Mouse (Mus musculus) lung, postnatal 10 days (tissue): ENCODE results near the gene Shisal2a.
A peak's percentile ranks its signal among the peaks of the same experiment; 100 is the strongest.
"Not testable (repeated sequence)": the region's sequence is repeated elsewhere in the genome, so short reads cannot be mapped to it uniquely, and the experiment has no call there.

Source experiments
- DNase-seq: peaks from one replicate; pipeline ENCODE4 v3.0.0; 2021

Gene Shisal2a

GRCm38 (mm10) chr4:108371421-108371820 lies 11.7 kb downstream of the Shisal2a start:
- DNase-seq = no peak

GRCm38 (mm10) chr4:108370409-108370808 lies 12.7 kb downstream of the Shisal2a start:
- DNase-seq = no peak

GRCm38 (mm10) chr4:108369254-108369653 lies 13.9 kb downstream of the Shisal2a start:
- no peak for DNase-seq

GRCm38 (mm10) chr4:108364111-108364476 lies 19.1 kb downstream of the Shisal2a start:
- DNase-seq = no peak

GRCm38 (mm10) chr4:108363355-108364110 lies 19.6 kb downstream of the Shisal2a start:
- DNase-seq = peak; percentile 61

GRCm38 (mm10) chr4:108362321-108363261 lies 20.6 kb downstream of the Shisal2a start:
- DNase-seq = no peak

- peak; percentile 75 for DNase-seq
Observed at GRCm38 (mm10) chr4:108360136-108361055, 22.8 kb downstream of the Shisal2a start.

GRCm38 (mm10) chr4:108358498-108358897 lies 24.7 kb downstream of the Shisal2a start:
- no peak for DNase-seq

GRCm38 (mm10) chr4:108357458-108357857 lies 25.7 kb downstream of the Shisal2a start:
- no peak for DNase-seq

- DNase-seq = not testable (repeated sequence)
Observed at GRCm38 (mm10) chr4:108353591-108353990, 29.6 kb downstream of the Shisal2a start.

GRCm38 (mm10) chr4:108350819-108351218 lies 32.3 kb downstream of the Shisal2a start:
- DNase-seq = peak; percentile 54

GRCm38 (mm10) chr4:108349836-108350547 lies 33.2 kb downstream of the Shisal2a start:
- DNase-seq = no peak

GRCm38 (mm10) chr4:108349064-108349463 lies 34.1 kb downstream of the Shisal2a start:
- no peak for DNase-seq

- no peak for DNase-seq
Observed at GRCm38 (mm10) chr4:108348256-108348875, 34.8 kb downstream of the Shisal2a start.

GRCm38 (mm10) chr4:108347111-108347510 lies 36.0 kb downstream of the Shisal2a start:
- no peak for DNase-seq

- DNase-seq = no peak
Observed at GRCm38 (mm10) chr4:108345826-108346225, 37.3 kb downstream of the Shisal2a start.

- DNase-seq = no peak
Observed at GRCm38 (mm10) chr4:108344631-108345083, 38.5 kb downstream of the Shisal2a start.

- DNase-seq = peak; percentile 79
Observed at GRCm38 (mm10) chr4:108339277-108339690, 43.9 kb downstream of the Shisal2a start.

- DNase-seq = no peak
Observed at GRCm38 (mm10) chr4:108338811-108339210, 44.3 kb downstream of the Shisal2a start.

GRCm38 (mm10) chr4:108338321-108338733 lies 44.8 kb downstream of the Shisal2a start:
- DNase-seq = no peak

GRCm38 (mm10) chr4:108337817-108338216 lies 45.3 kb downstream of the Shisal2a start:
- DNase-seq = no peak
